Mouse (Mus musculus) T-helper 2 cell (primary cell): ENCODE measurements around the gene Spata13.

Source experiments
- in situ Hi-C: fragments of 300-600 bp; cut with MboI, MseI; formaldehyde crosslinking; loops from one replicate; pipeline ENCODE4 v1.15.1; 2025; ENCODE audit warnings: high pct_unique_total_duplicates

The Spata13 gene

DNA sequence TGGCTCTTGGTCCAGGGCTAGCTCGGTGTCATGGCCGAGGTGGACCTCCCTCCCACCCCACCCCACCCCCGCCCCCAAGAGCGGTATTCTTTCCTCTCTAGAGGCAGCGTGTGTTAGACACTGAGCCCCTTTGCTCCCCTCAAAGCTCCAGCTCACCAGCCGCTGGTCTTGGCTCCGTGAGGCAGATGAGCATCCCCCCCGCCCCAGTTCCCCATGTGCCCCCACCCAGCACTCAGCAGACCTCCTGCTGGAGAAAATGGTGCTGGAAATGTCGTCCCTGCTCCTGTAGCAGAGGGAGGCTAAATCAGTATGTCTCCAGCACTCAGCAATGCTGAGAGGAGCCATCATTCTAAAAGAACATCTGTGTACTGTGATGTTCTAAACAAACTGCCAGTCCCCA lies 109.9 kb downstream of the Spata13 start:
- in situ Hi-C loops, result no loop called here

DNA sequence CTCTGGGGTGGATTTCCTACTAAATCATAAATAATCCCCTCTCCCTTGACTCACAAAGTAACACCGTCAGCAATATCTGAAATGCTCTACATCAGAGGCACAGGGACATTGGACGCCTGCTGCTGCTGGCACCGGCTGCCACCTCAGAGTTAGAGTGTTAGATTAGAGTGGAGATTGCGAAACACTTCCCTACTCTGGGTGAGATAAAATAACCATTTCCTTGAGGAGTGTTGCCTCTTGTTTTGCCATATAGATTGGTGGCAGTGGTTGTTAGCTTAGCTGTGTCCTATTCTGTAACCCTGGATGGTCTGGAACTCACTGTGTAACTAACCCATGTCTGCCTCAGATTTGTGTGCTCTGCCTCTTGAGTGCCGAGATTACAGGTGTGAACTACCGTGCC lies 111.4 kb downstream of the Spata13 start:
- in situ Hi-C loops, result no loop called here

DNA sequence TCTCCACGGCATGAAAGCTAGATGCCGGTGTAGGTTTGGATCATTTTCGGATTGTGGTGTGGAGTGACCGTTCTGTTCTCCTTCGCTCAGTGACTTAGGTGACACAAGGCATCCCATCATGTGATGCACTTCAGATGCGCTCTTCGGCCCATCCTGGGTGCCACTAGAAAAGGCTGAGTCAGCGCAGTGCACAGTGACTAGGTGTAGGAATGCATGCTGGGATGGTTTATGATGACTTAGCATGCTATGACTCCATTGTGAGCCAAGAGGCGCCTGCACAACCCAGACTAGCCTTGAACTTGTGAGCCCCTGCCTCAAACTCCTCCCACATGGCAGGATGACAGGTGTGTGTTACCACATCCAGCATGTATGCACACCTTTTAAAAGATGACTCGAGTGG lies 112.3 kb downstream of the Spata13 start:
- in situ Hi-C loops, result no loop called here

DNA sequence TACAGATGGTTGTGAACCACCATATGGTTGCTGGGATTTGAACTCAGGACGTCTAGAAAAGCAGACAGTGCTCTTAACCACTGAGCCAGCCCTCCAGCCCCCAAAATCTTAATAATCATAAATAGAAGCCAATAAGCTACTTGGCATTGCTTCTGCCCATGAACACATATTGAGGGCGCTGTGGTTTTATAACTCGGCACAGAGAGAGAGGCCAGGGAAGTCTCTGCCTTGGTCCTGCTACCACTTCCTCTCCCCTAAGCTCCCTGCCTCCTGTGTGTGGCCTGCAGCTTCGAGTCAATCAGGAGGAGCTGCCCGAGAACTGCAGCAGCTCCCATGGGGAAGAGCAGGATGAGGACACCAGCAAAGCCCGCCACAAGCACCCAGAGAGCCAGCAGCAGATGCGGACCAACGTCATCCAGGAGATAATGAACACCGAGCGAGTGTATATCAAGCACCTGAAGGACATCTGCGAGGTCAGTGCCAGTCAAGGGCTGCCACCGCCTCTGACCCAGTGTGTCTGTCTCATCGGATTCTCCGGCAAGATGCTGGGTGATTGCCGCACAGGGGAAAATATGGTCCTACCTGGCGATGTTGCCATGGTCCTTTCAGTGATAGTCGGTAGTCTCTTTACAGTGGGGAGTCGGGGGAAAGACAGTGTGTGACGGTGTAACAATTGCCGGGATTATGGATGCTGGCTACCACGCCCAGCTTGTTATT lies 113.5 kb downstream of the Spata13 start:
- in situ Hi-C loops, result no loop called here

DNA sequence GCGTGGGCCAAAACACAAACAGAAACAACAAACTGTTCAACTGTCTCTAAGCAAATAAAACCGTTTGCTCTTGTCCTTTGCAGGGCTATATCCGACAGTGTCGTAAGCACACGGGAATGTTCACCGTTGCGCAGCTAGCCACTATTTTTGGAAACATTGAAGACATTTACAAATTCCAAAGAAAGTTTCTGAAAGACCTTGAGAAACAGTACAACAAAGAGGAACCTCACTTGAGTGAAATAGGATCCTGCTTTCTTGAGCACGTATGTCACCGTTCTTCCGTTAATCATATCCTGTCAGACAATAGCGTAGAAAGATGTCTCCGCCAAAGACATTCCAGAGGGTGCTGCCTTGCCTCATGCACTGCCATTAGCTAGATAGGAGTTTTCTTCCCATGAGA lies 116.1 kb downstream of the Spata13 start:
- in situ Hi-C loops, result no loop called here

DNA sequence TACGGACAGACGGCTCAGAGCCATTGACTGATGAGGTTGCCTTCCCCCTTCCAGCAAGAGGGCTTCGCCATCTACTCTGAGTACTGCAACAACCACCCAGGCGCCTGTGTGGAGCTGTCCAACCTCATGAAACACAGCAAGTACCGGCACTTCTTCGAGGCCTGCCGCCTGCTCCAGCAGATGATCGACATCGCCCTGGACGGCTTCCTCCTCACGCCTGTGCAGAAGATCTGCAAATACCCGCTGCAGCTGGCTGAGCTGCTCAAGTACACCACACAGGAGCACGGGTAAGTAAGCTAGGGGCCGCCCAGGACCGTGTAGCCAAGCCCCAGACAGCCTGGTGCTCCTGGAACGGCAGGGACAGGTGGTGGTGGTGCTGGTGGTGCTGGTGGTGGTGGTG lies 117.8 kb downstream of the Spata13 start:
- in situ Hi-C loops, result no loop called here

DNA sequence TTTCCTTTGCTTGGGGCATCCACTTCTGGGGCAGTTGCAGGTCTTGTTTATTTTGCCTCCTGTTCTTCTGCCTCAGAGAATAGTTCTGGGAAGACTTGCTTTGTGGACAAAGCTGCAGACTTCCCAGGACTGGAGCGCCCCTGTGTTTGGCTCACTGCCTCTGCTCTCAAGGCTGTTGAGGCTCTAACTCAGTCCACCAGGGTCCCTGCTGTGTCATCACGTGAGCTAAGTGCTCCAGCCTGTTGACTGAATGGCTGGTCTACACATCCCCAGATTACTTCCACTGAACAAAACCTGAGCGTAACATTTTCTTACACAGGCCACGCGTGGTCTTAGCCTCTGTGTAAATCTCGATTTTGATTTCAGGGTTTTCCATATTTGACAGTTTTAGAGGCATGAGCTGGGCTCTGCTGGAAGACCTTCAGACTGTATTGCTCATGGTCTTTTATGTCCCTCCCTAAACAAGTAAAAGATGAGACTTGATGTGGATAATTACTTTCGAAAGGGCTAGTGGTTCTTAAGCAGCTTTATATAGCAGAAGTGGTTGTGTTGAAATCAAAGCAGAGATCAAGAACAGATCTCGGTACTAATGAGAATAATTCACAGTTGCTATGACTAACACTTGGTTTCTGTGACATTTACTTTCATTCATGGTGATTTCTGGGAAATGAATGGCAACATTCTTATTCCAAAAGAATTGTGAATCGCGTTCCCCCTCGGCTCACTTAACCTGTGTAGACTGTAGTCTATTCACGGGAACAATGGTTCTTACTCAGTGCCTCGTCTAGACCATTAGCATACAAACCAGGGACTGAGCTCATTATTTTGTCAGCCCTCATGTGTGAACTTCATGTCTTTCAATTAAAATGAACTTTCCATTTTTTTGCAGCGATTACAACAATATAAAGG lies 119.3 kb downstream of the Spata13 start:
- in situ Hi-C loops, result no loop called here

DNA sequence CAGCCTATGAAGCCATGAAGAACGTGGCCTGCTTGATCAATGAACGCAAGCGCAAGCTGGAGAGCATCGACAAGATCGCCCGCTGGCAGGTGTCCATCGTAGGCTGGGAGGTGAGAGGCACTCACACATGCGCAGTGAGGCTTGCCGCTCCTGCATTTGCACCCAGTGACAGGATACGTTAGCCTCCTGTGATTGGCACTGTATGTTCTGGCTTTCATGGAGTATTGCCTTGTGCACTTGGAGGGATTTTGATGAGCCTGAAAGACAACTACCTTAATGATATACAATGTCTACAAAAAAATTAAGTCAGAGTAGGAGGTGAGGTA lies 120.0 kb downstream of the Spata13 start:
- in situ Hi-C loops, result no loop called here

DNA sequence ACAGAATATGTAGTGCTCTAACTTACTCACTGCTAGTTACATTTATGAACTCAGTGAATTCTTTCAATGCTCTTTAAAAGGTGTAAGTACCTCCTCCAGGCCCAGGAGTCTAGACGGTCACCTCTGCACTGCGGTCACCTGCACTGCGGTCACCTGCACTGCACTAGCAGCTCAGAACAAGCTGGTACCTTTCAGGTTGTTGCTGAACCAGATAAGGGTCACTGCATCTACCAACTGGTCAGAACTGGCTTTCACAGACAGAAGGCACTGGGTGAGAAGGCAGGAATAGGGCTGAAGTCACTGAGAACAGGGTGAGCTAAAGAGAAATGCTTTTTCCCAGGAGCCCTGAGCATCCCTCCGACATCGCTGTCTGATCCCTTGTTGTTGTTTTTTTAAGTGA lies 120.9 kb downstream of the Spata13 start:
- in situ Hi-C loops, result no loop called here

DNA sequence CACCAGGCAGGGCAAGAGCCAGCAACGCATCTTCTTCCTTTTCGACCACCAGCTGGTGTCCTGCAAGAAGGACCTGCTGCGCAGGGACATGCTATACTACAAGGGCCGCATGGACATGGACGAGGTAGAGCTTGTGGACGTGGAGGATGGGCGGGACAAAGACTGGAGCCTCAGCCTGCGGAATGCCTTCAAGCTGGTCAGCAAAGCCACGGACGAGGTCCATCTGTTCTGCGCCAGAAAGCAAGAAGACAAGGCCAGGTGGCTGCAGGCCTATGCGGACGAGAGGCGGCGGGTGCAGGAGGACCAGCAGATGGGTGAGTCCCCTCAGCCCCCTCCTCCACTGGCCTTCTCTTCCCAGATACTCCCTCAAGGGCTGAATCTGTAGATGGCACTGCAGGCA lies 122.5 kb downstream of the Spata13 start:
- in situ Hi-C loops, result no loop called here

DNA sequence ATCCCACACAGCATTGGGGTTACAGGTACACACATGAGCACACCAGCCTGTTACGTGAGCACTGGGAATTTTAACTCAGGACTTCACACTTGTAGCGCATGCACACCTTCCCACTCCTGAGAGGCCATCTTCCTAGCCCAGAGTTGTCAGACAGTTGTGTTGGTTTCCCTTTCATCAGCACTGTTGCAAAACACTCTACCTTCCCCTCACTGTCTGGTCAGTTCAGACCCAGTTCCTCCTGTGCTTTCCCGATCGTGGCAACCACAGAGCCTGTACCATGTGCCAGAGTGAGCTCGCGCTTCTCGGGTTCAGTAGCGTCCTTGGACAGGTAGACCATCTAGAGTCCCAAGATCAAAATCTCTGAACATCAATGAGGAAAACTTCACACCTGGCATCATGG lies 123.5 kb downstream of the Spata13 start:
- in situ Hi-C loops, result no loop called here

DNA sequence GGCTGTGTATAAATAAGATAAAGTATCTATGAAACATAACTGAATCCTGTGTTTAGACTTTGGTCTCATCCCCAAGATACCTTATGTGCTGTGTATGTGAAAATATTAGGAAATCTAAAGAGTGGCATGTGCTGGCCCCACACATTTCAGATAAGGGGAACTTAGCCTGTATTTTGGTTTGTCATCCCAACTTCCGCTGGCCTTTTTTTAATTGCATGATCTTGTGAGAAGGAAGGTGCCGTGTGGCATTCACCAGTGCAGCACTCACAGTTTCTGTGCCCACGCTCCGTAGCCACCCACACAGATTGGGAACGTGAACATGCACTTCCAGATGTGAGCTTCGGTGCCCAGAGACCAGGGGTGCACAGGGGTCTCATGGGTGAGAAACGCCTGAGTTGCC lies 123.9 kb downstream of the Spata13 start:
- in situ Hi-C loops, result no loop called here

DNA sequence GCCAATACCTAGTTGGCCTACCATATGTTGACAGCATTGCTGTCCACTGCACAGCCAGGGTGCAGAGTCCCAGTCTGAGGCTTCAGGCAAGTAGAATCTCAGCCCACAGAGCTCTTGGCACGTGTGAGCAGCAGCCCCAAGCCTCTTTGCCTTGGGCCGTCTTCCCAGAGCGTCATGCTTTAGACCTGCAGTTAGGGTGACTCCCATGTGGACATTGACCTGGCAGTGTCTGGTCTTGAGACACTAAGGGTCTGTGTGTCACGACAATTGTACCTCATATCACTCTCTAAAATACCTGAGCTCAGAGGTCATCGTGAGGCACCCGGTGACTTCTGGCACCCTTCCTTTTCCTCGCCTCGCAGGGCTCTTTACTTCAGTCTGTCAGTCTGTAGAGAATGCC lies 125.3 kb downstream of the Spata13 start:
- in situ Hi-C loops, result no loop called here

DNA sequence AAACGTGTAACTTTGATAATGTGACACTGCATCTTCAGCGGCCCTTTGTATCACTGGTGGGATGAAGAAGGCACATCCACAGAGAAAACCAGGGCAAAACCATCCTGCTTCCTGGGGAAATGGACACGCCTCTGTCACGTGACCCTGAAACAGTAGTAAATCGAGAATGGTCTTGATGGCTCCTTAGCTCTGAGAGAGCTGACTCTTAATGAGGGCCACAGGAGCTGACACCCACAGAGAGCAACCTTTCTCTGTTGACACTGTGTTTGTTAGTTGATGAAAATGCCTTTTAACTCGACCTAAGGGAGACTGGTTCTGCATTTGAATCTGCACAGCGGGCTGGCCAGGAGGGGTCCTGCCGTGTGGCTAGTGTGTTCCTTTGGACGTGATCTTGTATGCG lies 128.0 kb downstream of the Spata13 start:
- in situ Hi-C loops, result no loop called here

DNA sequence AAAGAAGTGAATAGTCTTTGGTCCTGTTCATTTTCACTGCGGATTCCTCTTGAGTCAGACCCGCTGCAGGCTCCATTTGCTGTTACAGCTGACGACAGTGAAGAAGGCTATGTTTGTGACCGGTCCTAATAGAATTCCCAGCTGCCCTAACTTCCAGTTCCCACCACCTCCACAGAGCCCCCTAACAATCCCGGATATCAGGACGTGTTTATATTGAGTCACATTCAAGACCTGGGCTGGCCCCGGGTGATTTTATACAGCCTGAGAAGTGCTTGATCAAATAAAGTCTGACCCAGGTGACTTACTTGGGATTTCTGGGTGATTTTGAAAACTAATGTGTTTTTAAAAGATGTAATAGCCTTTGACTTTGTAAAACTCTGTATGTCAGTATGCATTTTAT lies 129.0 kb downstream of the Spata13 start:
- in situ Hi-C loops, result no loop called here

DNA sequence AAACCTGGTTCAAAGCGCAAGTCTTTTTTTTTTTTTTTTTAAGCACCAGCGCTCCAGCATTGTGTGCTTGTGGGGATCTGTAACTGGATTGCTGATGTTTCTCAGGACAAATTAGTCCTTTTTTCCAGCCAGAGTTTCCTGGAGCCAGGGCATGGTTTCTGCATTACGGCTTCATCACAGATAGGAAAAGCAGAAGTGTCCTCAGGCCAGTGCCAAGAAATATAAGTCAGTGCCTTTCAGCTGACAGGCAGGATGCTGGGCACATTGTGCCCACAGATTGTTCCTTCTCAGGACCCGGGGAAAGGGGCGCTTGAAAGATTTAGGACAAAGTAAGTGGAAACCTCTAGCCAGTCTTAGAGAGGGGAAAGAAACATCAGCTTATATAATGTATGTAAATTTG lies 129.9 kb downstream of the Spata13 start:
- in situ Hi-C loops, result no loop called here

DNA sequence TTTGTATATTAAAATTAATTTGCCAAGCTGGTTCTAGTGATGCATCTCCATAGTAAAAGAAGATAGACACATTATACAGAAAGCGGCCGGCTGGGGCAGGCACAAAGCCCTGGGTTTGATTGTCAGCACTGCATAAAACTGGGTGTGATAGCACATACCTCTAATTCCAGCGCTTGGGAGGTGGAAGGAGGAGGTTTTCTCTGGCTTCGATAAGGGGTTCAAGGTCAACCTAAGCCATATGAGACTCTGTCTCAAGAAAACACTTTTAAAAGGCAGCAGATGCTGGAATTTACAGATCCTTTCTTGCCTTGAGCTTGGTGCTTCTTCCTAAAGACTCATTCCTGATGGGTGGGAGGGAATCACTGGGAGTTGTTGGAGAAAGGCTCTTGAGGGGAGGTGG lies 130.7 kb downstream of the Spata13 start:
- in situ Hi-C loops, result no loop called here

DNA sequence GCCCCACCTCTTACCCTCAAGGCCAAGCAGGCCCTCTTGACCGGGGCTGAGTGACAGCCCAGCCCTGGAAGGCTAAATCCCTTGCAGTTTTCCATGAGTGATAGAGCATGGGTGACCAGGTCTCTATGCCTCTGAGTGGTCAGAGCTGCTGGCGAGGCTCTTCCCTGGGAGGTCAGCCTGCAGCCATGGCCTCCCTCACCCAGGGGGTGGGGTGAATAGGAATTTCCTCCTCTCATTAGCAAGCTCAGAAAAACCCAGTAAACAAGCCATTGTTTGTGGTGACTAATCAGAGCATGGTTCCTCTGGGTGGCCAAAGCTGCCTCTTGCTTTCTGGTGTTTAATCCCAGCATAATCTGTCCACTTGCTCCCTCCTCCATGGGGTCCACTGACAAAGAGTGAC lies 131.2 kb downstream of the Spata13 start:
- in situ Hi-C loops, result no loop called here

DNA sequence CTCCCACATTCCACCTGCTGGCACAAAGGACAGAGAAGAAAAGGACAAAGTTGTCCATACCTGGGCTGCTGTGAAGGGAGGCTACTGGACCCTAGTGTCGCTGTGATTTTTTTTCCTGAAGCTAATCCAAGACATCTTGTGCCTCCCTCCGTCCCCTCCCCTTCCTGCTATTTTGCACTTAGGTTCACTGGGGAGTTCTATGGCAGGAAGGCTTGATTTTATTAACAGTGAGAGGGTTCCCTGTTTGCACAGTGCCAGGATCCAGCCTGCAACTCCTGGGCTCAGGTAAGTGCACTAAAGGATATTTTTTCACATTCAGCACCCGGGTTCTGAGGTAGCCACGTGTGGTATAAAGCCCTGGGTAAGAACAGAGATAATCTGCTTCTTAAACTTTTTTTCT lies 134.1 kb downstream of the Spata13 start, which contains the start of gene C1qtnf9:
Gene C1qtnf9 (plus strand): TSS at position 251 of the 400 bp plus-strand sequence.
- in situ Hi-C loops, result no loop called here

DNA sequence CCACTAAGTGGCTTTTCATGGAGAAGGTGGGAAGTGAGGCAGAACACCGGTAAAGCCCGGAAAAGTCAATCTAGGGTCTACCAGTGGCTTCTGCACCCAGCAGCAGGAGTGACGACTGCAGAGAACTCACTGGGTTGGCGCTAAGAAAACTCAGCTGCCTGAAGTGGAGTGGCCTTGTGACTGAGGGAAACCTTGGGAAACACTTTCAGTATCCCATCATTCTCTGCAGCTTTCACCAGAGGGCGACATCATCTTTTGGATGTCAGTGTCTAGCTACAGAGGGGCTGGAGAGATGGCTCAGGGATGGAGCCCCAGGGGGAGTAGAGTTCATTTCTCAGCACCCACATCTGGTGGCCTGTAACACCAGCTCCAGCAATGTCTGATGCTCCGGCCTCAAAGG lies 135.5 kb downstream of the Spata13 start:
- in situ Hi-C loops, result no loop called here

DNA sequence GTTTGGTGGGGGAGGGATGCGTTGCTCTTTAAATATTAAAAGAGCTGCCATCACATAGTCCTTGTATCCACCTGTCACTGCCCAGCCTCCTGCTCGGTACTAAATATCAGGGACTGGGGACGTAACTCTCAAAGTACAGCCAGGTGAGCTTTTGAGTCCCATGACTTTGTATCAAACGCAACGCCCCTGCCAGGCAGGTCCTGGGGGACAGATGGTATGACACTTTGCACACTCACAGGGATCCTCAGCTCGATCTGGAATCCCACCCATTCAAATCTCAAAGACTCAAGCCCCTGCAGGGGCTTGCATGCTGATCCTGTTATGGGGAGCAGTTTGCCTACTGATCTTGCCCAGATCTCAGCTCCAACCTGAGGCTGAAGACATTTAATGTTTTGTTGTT lies 136.8 kb downstream of the Spata13 start:
- in situ Hi-C loops, result no loop called here

DNA sequence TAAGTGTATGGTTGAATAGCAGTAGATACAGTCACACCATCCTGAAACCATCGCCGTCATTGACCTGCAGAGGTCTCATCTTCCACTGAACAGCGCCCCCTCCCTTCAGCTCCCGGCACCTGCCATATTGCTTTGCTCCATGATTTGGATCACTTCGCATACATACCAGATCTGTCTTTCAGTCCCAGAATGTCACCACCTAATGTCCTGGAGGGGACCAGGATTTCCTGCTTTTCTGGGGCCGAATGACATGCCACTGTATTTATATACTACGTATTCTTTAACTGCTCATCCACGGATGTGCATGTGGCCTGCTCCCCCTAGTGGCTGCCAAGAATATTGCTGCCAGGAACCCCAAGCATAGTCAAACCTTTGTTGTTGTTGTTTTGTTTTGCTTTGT lies 137.3 kb downstream of the Spata13 start:
- in situ Hi-C loops, result no loop called here

DNA sequence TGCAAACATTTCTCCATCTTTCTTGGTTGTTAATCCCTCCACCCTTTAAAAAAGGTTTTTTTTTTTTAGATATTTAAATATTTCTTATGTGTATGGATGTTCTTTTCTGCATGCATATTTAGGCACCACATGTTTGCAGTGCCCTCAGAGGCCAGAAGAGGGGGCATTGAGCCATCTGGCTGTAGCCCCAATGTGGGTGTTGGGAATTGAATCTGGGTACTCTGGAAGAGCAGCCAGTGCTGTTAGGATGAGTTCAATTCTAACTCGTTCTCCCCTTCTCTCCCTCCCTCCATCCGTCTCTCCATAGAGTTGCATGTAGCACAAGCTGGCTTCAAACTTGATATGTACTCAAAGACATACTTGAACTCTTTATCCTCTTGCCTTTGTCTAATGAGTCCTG lies 139.7 kb downstream of the Spata13 start:
- in situ Hi-C loops, result no loop called here
